Mouse (Mus musculus) cerebellum, postnatal 10 days (tissue): ENCODE data around the gene Dnajc21.
"Not testable (repeated sequence)": the region's sequence is repeated elsewhere in the genome, so short reads cannot be mapped to it uniquely, and the experiment has no call there.

Experiments
- DNase-seq, 2 experiments: peaks; one replicate each; pipeline ENCODE4 v3.0.0; 2021; ENCODE audit warnings: mixed read lengths in 2 of 2

Dnajc21 gene

GRCm38 (mm10) chr15:10470151-10470831 lies at the start of gene Dnajc21:
TSS of gene Dnajc21 (minus strand) at chr15:10470516.
- peak; percentile 93 to 95 for DNase-seq

- DNase-seq: no peak
Observed at GRCm38 (mm10) chr15:10515166-10515565, 44.9 kb upstream of the Dnajc21 start.

GRCm38 (mm10) chr15:10506099-10506498 lies 35.8 kb upstream of the Dnajc21 start:
- peak; percentile 32 to 52 for DNase-seq

GRCm38 (mm10) chr15:10500838-10501719 lies 30.8 kb upstream of the Dnajc21 start:
- peak; percentile 79 to 81 for DNase-seq

- no peak for DNase-seq
Observed at GRCm38 (mm10) chr15:10500035-10500434, 29.7 kb upstream of the Dnajc21 start.

GRCm38 (mm10) chr15:10499593-10499992 lies 29.3 kb upstream of the Dnajc21 start:
- no peak for DNase-seq

GRCm38 (mm10) chr15:10496696-10497095 lies 26.4 kb upstream of the Dnajc21 start:
- DNase-seq: not testable (repeated sequence)

GRCm38 (mm10) chr15:10495944-10496343 lies 25.6 kb upstream of the Dnajc21 start:
- DNase-seq: no peak

GRCm38 (mm10) chr15:10490101-10490500 lies 19.8 kb upstream of the Dnajc21 start:
- DNase-seq: no peak

- DNase-seq: no peak
Observed at GRCm38 (mm10) chr15:10487246-10487645, 16.9 kb upstream of the Dnajc21 start.

- no peak for DNase-seq
Observed at GRCm38 (mm10) chr15:10486365-10486839, 16.1 kb upstream of the Dnajc21 start.

- DNase-seq: peak; percentile 92 to 96
Observed at GRCm38 (mm10) chr15:10485484-10486364, 15.4 kb upstream of the Dnajc21 start, which contains the start of the genes Brix1 and Rad1. TSS of gene Brix1 (minus strand) at chr15:10485947. TSS of gene Rad1 (plus strand) at chr15:10486018.

- DNase-seq: peak in 1 of 2 experiments; percentile 5
Observed at GRCm38 (mm10) chr15:10470941-10471340, 625 bp upstream of the Dnajc21 start.

GRCm38 (mm10) chr15:10469641-10470150 lies 620 bp downstream of the Dnajc21 start:
- no peak for DNase-seq

- no peak for DNase-seq
Observed at GRCm38 (mm10) chr15:10468761-10469160, 1.6 kb downstream of the Dnajc21 start.

- DNase-seq: no peak
Observed at GRCm38 (mm10) chr15:10464678-10465077, 5.6 kb downstream of the Dnajc21 start.

- DNase-seq: no peak
Observed at GRCm38 (mm10) chr15:10463555-10463954, 6.8 kb downstream of the Dnajc21 start.

- DNase-seq: no peak
Observed at GRCm38 (mm10) chr15:10460986-10461385, 9.3 kb downstream of the Dnajc21 start.

GRCm38 (mm10) chr15:10447102-10447501 lies 23.2 kb downstream of the Dnajc21 start:
- no peak for DNase-seq

GRCm38 (mm10) chr15:10442275-10442674 lies 28.0 kb downstream of the Dnajc21 start:
- no peak for DNase-seq

GRCm38 (mm10) chr15:10441493-10441892 lies 28.8 kb downstream of the Dnajc21 start:
- no peak for DNase-seq

- peak; percentile 20 to 22 for DNase-seq
Observed at GRCm38 (mm10) chr15:10439963-10440362, 30.4 kb downstream of the Dnajc21 start.
